In the genomic region with DNA sequence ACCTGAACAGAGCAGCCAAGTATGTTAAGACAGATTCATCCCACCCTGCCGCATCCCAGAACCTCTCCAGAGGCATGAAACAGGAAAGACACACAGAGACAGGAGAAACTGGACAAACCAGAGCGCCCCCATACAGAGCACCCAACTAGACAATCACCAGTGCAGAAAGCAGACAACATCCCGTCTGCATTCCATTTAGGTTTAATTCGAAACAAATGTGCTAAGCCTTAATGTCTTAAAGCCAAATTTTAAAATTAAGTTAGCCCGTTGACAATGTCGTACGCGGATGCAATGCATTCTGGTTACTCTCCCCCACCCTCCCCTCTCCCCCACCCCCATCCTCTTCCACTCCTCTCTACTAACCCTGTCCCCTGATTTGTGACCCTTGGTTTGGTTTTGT, we compare ENCODE assay signal across 22 mouse cellular contexts.
DNase-seq lines count a peak whose midpoint lies in the region; ATAC-seq lines count a peak whose summit lies in the region.
"Had no signal": no experiment of that assay in that cellular context is flagged by ENCODE, and none has a peak within 500 bp of the region (broad histone marks: within the 10 kb centered on the region; RNA-seq: fewer than 3 reads in every experiment).

No protein-coding gene starts in this region.

- no peak for ATAC-seq in embryonic facial prominence, embryonic 11.5 days (replicated peaks; ENCODE audit: insufficient number of reproducible peaks, low FRiP score, low TSS enrichment, low read depth)
- ATAC-seq in embryonic facial prominence, embryonic 14.5 days (ENCODE audit: low read depth) = 0 out of 2 replicates have a peak, but pooled peaks have one; percentile 33
- ATAC-seq in monocyte, adult 5-6 weeks (replicated peaks; ENCODE audit: insufficient number of reproducible peaks, low FRiP score, low TSS enrichment, poor library complexity, severe bottlenecking) = no peak
- ATAC-seq in inflammation-experienced regulatory T-cells, adult 6 months = no peak
- ATAC-seq: forebrain, embryonic 14.5 days; forebrain, embryonic 16.5 days had no signal

- no peak overlapping the region for H3K4me3 ChIP-seq in embryonic facial prominence, embryonic 10.5 days
- H3K4me3 ChIP-seq in embryonic facial prominence, embryonic 11.5 days (ENCODE audit: low read depth, low read length) = no peak overlapping the region
- H3K4me3 ChIP-seq in embryonic facial prominence, embryonic 14.5 days (ENCODE audit: low read depth, low read length) = no peak overlapping the region
- no peak overlapping the region for H3K4me3 ChIP-seq in limb, embryonic 10.5 days
- H3K4me3 ChIP-seq: embryonic facial prominence, embryonic 12.5 days; erythroblast, embryonic 14.5 days; forebrain, embryonic 10.5 days; forebrain, embryonic 12.5 days had no signal

- WGBS in embryonic facial prominence, embryonic 10.5 days = 56% methylated on average over 8 of the region's 8 CpGs
- WGBS in embryonic facial prominence, embryonic 11.5 days = 54% methylated on average over 8 of the region's 8 CpGs
- 46% methylated on average over 8 of the region's 8 CpGs for WGBS in embryonic facial prominence, embryonic 14.5 days
- WGBS in limb, embryonic 10.5 days = 66% methylated on average over 8 of the region's 8 CpGs

- no peak overlapping the region for H3K9ac ChIP-seq in embryonic facial prominence, embryonic 11.5 days (replicated peaks; ENCODE audit: low read length)
- no peak overlapping the region for H3K9ac ChIP-seq in embryonic facial prominence, embryonic 14.5 days (ENCODE audit: low read depth, low read length)
- H3K9ac ChIP-seq: embryonic facial prominence, embryonic 12.5 days; forebrain, embryonic 12.5 days had no signal

- no peak overlapping the region for H3K4me2 ChIP-seq in embryonic facial prominence, embryonic 11.5 days (ENCODE audit: low read depth, low read length)
- H3K4me2 ChIP-seq in embryonic facial prominence, embryonic 14.5 days (ENCODE audit: low read depth, low read length) = 0 out of 2 replicates have a peak overlapping the region, but pooled peaks have one; percentile 2
- H3K4me2 ChIP-seq: embryonic facial prominence, embryonic 12.5 days; forebrain, embryonic 12.5 days had no signal

- no peaks in the 10 kb centered on the region for H3K27me3 ChIP-seq in embryonic facial prominence, embryonic 10.5 days (replicated peaks; ENCODE audit: low read depth, poor library complexity, severe bottlenecking)
- H3K27me3 ChIP-seq in embryonic facial prominence, embryonic 11.5 days (ENCODE audit: control insufficient read depth, insufficient read depth, low read length) = no peaks in the 10 kb centered on the region
- H3K27me3 ChIP-seq in embryonic facial prominence, embryonic 14.5 days (replicated peaks; ENCODE audit: control insufficient read depth, insufficient read depth, low read length) = no peaks in the 10 kb centered on the region
- no peaks in the 10 kb centered on the region for H3K27me3 ChIP-seq in limb, embryonic 10.5 days (ENCODE audit: low read depth, poor library complexity, severe bottlenecking)
- H3K27me3 ChIP-seq: embryonic facial prominence, embryonic 12.5 days; forebrain, embryonic 12.5 days had no signal

- H3K27ac ChIP-seq in embryonic facial prominence, embryonic 10.5 days (replicated peaks) = peak overlapping the region; percentile 63
- no peak overlapping the region for H3K27ac ChIP-seq in embryonic facial prominence, embryonic 11.5 days (replicated peaks; ENCODE audit: low read depth, low read length)
- no peak overlapping the region for H3K27ac ChIP-seq in embryonic facial prominence, embryonic 14.5 days (replicated peaks; ENCODE audit: low read depth, low read length)
- peak overlapping the region; percentile 43 for H3K27ac ChIP-seq in limb, embryonic 10.5 days
- H3K27ac ChIP-seq: embryonic facial prominence, embryonic 12.5 days; forebrain, embryonic 10.5 days; forebrain, embryonic 12.5 days had no signal

- DNase-seq in embryonic facial prominence, embryonic 10.5 days (ENCODE audit: low spot score) = peak; percentile 26
- peak; percentile 71 for DNase-seq in embryonic facial prominence, embryonic 11.5 days (ENCODE audit: low spot score)
- DNase-seq in embryonic facial prominence, embryonic 14.5 days (ENCODE audit: low spot score) = peak; percentile 63
- DNase-seq in limb, embryonic 10.5 days (ENCODE audit: low spot score) = no peak
- no peak for DNase-seq in urinary bladder, adult 2 months (ENCODE audit: low spot score)
- DNase-seq in heart, postnatal 14 days = no peak
- DNase-seq: adrenal gland, adult 2 months; adrenal gland, postnatal 10 days; adrenal gland, postnatal 25 days; cerebellum, adult 11 months; cerebellum, adult 18-20 months; cerebellum, adult 8-10 months; cerebellum, adult 9-11 months; cerebellum, postnatal 14 days had no signal

- intact Hi-C loops in heart, postnatal 14 days (cut with DNase I) = no loop called here

- no peaks in the 10 kb centered on the region for H3K9me3 ChIP-seq in embryonic facial prominence, embryonic 10.5 days
- no peaks in the 10 kb centered on the region for H3K9me3 ChIP-seq in embryonic facial prominence, embryonic 11.5 days (replicated peaks; ENCODE audit: control insufficient read depth, low read length)
- H3K9me3 ChIP-seq in embryonic facial prominence, embryonic 14.5 days (ENCODE audit: control insufficient read depth, low read length) = peaks cover under 1% of the 10 kb centered on the region; the same call in 1 of the 2 replicates
- 0 out of 2 replicates have a peak, but pooled peaks cover 2% of the 10 kb centered on the region for H3K9me3 ChIP-seq in limb, embryonic 10.5 days (replicated peaks)
- H3K9me3 ChIP-seq: embryonic facial prominence, embryonic 12.5 days; forebrain, embryonic 10.5 days; forebrain, embryonic 12.5 days had no signal

- H3K4me1 ChIP-seq in embryonic facial prominence, embryonic 10.5 days = peaks cover 17% of the 10 kb centered on the region
- no peaks in the 10 kb centered on the region for H3K4me1 ChIP-seq in embryonic facial prominence, embryonic 11.5 days (ENCODE audit: control insufficient read depth, insufficient read depth, low read length)
- peaks cover 16% of the 10 kb centered on the region for H3K4me1 ChIP-seq in embryonic facial prominence, embryonic 14.5 days (ENCODE audit: control insufficient read depth, insufficient read depth, low read length)
- H3K4me1 ChIP-seq in limb, embryonic 10.5 days = peaks cover 14% of the 10 kb centered on the region
- H3K4me1 ChIP-seq: forebrain, embryonic 10.5 days; forebrain, embryonic 12.5 days had no signal

- peaks cover 6% of the 10 kb centered on the region; the same call in 1 of the 2 replicates for H3K36me3 ChIP-seq in embryonic facial prominence, embryonic 10.5 days (replicated peaks)
- H3K36me3 ChIP-seq in embryonic facial prominence, embryonic 11.5 days (replicated peaks; ENCODE audit: control insufficient read depth, insufficient read depth, low read depth, low read length) = no peaks in the 10 kb centered on the region
- H3K36me3 ChIP-seq in embryonic facial prominence, embryonic 14.5 days (ENCODE audit: control insufficient read depth, insufficient read depth, low read length) = peaks cover 2% of the 10 kb centered on the region; the same call in 1 of the 2 replicates
- peaks cover 7% of the 10 kb centered on the region for H3K36me3 ChIP-seq in limb, embryonic 10.5 days

Comparison
In these comparisons a context has a peak if more than half of its experiments do, and no peak if none do; other contexts are left out.
1. H3K27ac ChIP-seq: peak in embryonic facial prominence, embryonic 10.5 days (single experiment) and limb, embryonic 10.5 days (single experiment); none in embryonic facial prominence, embryonic 11.5 days (single experiment) and embryonic facial prominence, embryonic 14.5 days (single experiment).
2. DNase-seq: peak in embryonic facial prominence, embryonic 10.5 days (single experiment), embryonic facial prominence, embryonic 11.5 days (single experiment) and embryonic facial prominence, embryonic 14.5 days (single experiment); none in limb, embryonic 10.5 days (single experiment), urinary bladder, adult 2 months (single experiment) and heart, postnatal 14 days (0 of 2).